Mouse (Mus musculus) 416B (cell line): Measurements from ENCODE around the gene Dst.

Source experiments
- DNase-seq: peaks from one replicate; pipeline ENCODE4 v3.0.0; 2011; ENCODE audit warnings: low read depth

Gene Dst

GRCm38 (mm10) chr1:34102604-34103003 lies 194.6 kb downstream of the Dst start:
- no peak for DNase-seq

GRCm38 (mm10) chr1:34103176-34103575 lies 195.2 kb downstream of the Dst start:
- DNase-seq, result no peak

DNA sequence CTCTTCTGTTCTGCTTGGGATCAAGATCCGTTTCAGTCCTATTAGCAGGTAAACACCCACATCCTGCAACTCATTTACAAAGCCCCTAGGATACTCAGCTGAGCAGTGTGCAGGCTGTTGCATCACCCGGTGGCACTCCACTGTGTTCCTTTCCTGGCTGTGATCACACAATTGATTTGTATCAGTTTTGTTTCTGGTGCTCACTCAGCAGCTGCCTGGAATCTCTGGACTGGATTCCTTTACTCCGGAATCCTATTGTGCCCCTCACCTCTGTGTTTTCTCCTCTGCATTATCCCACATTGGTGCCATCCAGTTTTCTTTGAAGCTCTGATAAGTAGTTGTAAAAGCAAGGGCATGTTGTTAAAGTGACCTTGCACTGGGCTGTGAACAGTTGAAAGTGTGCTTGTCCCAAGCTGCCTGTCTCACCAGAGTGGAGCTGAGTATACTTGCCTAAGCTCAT lies 195.7 kb downstream of the Dst start:
- no peak for DNase-seq

DNA sequence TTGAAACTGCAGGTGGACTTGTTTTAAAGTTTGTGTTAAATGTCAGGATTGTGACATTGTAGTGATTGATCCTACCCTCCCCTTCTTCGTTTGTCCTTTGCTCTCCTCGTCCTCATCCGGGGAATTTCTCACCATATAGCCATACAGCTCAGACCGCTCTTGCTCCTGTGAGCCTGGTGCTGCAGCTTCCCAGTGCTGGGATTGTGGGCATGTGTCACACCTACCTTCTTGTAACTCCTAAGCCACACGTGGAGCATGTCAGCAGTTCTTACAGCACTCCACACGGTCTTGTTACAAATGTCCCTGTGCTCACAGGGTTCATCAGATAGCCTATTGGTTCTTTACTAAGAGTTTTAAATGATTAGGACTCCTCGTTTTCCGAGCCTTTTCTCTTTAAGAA lies 196.8 kb downstream of the Dst start:
- DNase-seq, result no peak

DNA sequence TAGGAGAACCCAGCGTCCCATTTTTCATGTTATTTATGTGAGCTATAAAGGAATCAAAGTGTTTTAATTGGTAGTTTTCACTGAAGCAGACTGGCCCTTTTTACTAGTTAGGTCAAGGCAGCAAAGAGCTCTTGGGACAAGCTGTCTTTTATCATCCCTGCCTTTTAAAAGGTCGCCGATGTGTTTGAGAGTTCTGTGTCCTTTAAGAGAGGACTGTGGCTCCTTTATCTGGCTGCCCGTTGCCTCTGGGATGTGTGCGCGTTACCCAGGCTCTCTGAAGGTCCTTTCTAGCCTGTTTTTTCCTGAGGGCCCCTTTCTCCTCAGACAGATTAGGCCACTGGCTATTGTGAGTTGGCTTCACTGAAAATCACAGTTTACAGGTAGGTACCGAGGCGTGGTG lies 198.6 kb downstream of the Dst start:
- no peak for DNase-seq

GRCm38 (mm10) chr1:34107076-34107475 lies 199.1 kb downstream of the Dst start:
- DNase-seq, result no peak

- DNase-seq, result no peak
Measured at GRCm38 (mm10) chr1:34109599-34110210, 201.7 kb downstream of the Dst start.

DNA sequence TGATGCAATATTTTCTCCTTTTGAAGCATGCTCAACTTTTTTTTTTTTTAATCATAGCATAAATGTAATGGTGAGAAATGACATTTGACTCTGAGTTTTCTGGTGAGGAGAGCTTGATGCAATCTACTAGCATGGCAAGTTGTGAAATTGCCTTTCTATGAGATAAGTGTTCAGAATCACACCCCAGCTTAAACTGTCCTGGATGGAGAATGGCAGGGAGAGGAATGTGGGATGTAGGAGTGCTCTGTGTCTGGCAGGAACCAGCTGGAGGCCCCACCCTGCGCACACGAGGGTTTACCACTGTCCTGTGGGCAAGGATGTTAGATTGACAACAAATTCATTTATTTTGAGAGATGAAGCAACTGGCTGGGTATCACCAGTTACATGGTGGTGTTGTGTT lies 202.8 kb downstream of the Dst start:
- DNase-seq, result no peak

DNA sequence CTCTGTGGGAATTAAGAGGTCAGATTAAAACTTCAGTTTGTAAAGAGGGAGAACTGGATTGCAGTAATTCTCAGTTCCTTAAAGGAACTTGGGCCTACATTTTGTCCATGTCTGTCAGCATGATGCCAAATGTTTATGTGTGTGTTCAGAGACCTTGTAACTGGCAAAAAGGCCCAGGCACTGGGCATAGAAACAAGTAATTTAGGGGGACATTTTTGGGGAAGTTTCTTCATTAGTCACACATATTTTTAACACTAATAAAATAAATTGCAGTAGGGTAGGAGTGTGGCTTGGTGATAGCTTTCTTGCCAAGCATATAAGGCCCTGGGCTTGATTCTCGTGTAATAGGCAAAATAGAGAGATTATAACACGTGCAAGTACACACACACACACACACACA lies 203.9 kb downstream of the Dst start:
- DNase-seq, result no peak

DNA sequence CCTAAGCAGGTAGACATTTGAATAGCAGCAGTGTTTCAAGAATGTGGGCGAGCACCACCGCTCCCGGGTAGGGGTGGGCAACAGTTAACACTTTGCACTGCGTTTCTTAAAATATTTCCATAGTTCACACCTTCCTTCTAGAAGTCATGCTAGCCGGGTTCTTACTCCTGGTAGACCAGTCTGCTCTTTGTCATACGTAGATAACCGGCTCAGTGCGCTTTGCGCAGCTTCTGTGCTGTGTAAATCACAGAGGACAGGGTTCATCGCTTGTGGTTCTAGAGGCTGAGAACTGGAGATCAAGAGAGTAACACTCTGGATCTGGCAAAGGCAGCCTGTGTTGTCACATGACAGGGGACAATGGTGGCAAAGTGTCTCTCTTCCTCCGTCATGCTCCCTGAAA lies 208.4 kb downstream of the Dst start:
- no peak for DNase-seq

- DNase-seq, result no peak
Measured at GRCm38 (mm10) chr1:34117056-34117455, 209.0 kb downstream of the Dst start.

DNA sequence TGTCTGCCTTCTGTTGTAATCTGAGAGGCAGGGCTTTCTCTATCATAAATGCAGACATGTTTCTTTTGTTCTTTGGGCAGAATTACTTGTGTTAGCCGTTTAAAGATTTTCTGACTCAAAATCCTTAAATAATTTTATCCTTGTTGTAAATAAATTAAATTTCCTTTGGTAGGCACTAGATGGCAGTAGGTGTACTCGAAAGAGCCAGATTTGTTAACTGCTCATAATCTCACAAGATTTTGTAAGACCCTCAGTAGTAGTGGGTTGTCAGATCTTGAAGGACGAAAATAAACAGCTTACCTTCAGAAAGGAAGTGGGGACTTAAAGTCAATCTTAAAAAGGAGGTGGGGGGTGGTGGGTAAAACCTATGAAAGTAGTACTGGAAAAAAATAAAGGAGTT lies 209.7 kb downstream of the Dst start:
- DNase-seq, result peak; percentile 33

DNA sequence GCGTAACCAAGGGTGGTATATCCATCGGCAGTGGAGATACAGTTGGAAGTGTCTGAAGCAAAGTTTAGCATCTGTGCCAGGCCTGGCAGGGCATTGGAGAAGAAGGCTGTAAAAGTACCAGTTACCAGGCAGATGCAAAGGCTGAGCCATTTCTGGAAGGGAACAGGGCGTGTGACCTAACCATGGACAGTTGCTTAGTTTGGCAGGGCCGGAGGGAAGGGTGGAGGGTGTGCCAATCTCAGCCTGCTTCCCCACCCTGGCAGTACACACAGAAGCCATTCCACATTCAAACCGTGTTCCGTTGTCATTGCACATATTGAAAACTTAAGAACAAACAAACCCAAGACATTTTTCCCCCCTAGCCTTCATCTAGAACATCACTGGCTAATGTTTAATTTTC lies 212.0 kb downstream of the Dst start:
- DNase-seq, result no peak

DNA sequence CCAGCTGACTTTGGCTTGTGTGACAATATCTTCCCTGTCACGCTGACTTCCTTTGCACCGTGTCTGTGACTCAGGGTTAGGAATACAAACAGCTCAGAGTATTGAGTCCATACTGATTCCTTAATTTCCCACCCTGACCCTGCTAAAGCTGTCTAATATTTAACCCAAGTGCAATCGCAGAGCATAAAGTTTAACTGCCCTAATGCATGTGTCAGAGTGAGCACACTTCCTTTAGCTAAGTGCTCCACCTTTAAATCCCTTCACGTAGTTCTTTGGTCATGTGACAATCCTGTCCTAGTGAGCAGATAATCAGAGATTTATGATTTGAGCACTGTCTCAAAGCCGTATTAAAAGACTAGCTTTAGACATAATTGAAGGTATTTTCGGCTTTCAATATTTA lies 212.6 kb downstream of the Dst start:
- no peak for DNase-seq

DNA sequence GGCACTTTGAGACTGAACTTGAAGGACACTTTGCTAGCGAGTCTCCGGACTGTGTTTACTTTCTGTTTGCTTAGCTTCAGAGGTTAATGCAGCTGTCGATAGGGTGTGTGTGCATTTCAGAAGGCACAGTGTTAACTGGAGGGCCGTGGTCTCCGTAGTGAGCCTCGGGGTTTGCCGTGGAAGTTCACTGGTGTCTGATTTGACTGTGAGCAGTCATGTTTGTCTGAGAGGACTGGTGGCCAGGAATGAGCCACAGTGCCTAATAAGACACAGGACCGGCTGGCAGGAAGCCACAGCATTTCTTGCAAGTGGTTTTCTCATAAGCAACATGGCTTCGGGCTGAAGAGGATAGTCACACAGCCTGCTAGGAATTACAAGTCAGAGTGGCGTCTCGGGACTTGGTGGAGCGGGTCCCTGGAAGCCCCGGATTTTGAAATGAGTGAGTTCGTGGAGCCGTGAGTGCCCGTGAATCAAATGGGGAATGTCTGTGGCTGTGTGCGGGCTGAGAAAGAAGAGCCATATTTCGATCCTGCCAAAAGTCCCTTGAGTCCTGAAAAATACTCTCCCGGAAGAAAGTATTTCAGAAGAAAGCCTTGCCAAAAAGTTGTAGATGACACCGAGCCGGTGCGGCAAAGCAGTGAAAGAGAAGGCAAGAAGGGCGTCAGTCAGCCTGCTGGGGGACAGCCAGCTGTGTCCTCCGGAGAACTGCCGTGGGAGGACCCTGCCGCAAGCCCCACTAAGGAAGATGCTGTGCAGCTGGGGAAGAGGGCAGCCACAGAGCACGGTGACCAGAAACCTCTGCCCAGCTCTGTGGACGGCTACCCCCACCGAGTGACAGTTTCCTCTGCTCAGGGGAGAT lies 213.4 kb downstream of the Dst start:
- peak; percentile 25 for DNase-seq

GRCm38 (mm10) chr1:34122198-34122597 lies 214.2 kb downstream of the Dst start:
- DNase-seq, result no peak

DNA sequence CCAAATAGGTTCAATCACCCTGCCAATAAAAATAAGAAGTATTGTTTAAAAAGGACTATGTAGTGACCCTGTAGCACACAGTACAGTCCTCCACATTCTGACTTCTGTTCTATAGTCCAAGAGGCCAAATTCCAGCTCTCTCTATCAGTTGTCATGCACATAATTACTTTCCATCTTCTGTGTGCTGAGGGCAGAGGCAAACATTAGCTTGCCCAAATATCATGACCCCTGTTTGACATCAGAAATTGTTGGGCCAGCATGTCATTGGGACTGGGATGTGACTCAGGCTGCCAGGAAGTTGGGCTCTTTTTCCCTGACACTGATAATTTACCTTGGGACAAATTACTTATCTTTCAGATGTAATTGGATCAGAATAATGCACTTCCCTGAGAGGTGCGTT lies 214.9 kb downstream of the Dst start:
- no peak for DNase-seq

GRCm38 (mm10) chr1:34123334-34123733 lies 215.3 kb downstream of the Dst start:
- DNase-seq, result no peak

DNA sequence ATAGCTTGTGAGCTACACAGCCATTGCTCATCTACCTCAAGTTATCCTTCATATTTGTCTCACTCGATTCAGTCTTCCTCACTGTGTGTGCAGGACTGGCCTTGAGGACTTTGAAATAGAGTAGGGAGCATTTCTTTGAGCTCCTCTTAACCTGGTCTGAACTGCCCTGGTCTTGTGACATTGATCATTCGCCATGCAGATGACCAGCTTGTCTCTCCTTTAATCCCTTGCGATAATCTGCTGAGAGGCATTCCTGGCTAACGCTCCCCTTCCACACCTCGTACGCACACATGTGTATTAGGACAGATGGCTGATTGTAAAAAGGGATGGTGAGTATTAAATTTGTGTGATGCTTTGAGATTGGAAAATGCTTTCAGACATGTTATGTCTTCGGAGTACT lies 216.4 kb downstream of the Dst start:
- no peak for DNase-seq

DNA sequence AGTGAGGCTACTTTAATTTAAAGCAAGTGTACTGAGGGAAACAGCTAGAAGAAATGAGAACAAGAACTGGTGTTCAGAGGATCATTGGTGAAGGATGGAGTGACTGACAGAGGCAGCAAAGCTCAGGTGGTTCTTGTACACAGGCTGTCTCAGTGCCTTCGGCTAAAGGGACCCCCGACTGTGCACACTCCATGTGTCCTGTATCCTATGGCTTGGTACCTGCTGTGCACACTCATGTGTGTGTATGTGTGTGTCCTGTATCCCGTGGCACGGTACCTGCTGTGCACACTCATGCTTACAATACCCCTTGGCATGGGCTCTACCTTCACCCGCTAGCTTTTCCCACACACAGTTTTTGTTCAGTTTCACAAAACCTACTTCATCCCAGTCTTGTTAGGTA lies 217.1 kb downstream of the Dst start:
- DNase-seq, result no peak

GRCm38 (mm10) chr1:34127714-34128474 lies 219.9 kb downstream of the Dst start:
- no peak for DNase-seq

- no peak for DNase-seq
Measured at GRCm38 (mm10) chr1:34128796-34129195, 220.8 kb downstream of the Dst start.

DNA sequence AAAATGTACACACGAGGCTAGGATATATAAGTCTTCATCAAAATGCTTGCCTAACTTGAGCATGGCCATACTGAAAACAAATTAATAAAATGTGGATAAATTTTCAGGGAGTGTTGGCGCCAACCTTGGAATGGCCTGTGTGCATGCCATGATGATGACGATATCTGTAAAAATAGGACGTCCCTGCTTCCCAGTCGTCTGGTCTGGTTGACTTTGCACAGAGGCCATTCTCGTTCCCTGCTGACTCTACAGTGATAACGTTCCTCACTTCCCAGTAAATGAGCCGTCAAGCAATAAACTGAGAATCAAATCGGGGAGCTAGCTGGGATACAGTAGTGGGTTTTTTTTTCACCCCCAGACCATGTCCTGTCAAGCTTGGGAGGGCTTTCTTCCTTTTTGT lies 221.7 kb downstream of the Dst start:
- DNase-seq, result no peak
